Mouse (Mus musculus): ENCODE measurements at regions not wholly inside any gene's neighbourhood (a gene's known extent, or its start where the extent isn't known, plus 50 kb on each side); places are given as distances from the start of the nearest gene placed in this dataset.

GRCm38 (mm10) chr1:24832246-24832645 is 153.8 kb downstream of the Lmbrd1 start:
- no peak for DNase-seq (ENCODE audit: low spot score)

GRCm38 (mm10) chr1:24866877-24867276 is 188.4 kb downstream of the Lmbrd1 start:
- no peak for DNase-seq (ENCODE audit: low spot score)

GRCm38 (mm10) chr1:24869772-24870171 is 191.3 kb downstream of the Lmbrd1 start:
- DNase-seq (ENCODE audit: low spot score) = no peak

- DNase-seq (ENCODE audit: low spot score) = no peak
Measured at GRCm38 (mm10) chr1:24870685-24871417, 192.4 kb downstream of the Lmbrd1 start.

- DNase-seq (ENCODE audit: low spot score) = no peak
Measured at GRCm38 (mm10) chr1:24877014-24877413, 198.6 kb downstream of the Lmbrd1 start.

GRCm38 (mm10) chr1:24883638-24884037 is 205.2 kb downstream of the Lmbrd1 start:
- DNase-seq (ENCODE audit: low spot score) = no peak

GRCm38 (mm10) chr1:24901278-24901677 is 222.8 kb downstream of the Lmbrd1 start:
- DNase-seq (ENCODE audit: low spot score) = peak; percentile 33

- DNase-seq (ENCODE audit: low spot score) = no peak
Measured at GRCm38 (mm10) chr1:24938303-24939263, 260.2 kb downstream of the Lmbrd1 start.

GRCm38 (mm10) chr1:24942757-24943296 is 264.4 kb downstream of the Lmbrd1 start:
- DNase-seq (ENCODE audit: low spot score) = no peak

GRCm38 (mm10) chr1:24943451-24943850 is 265.0 kb downstream of the Lmbrd1 start:
- DNase-seq (ENCODE audit: low spot score) = no peak

- no peak for DNase-seq (ENCODE audit: low spot score)
Measured at GRCm38 (mm10) chr1:24972681-24973080, 294.3 kb downstream of the Lmbrd1 start.

- DNase-seq (ENCODE audit: low spot score) = no peak
Measured at GRCm38 (mm10) chr1:25008456-25009169, 330.2 kb downstream of the Lmbrd1 start.

- DNase-seq (ENCODE audit: low spot score) = no peak
Measured at GRCm38 (mm10) chr1:25012754-25013153, 334.3 kb downstream of the Lmbrd1 start.
